Comparison of ENCODE assay signal across 8 mouse cellular contexts in the genomic region with DNA sequence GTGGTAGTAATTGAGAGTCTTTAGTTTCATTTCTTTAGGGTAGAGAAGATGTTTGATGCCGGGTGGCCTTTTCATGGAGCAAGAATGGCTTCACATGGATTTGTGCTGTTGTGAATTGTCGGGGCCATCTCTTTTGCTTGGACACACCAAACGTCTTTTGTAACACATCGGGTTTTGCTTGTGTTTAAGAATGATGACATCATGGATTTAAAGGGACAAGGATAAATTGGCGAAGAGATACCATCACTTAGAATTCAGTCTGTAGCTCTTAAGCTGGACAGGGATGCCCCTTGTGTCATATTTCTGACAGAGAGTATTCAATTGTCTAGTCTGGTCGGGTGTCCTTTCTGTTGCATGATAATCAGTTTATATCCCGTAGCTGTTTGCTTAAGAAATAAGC. TPM values are rescaled to one million over a fixed set of nuclear protein-coding genes. Genes with fewer than 3 reads are reported as not detected.
A peak's percentile ranks its signal among the peaks of the same experiment; 100 is the strongest.
DNase-seq lines count a peak whose midpoint lies in the region; ATAC-seq and TF ChIP-seq lines count a peak whose summit lies in the region.

No protein-coding gene starts in this region.

- TF ChIP-seq POLR2A in lung, adult 2 months (IDR thresholded peaks at IDR 0.05; ENCODE audit: borderline replicate concordance, extremely low read depth, low read depth, low read length), result no peak
- TF ChIP-seq POLR2A in small intestine, adult 2 months (IDR thresholded peaks at IDR 0.05; ENCODE audit: low read depth, low read length), result no peak

- H3K9ac ChIP-seq in lung, embryonic 14.5 days, result peak overlapping the region; percentile 97
- H3K9ac ChIP-seq in embryonic facial prominence, embryonic 14.5 days (ENCODE audit: low read depth, low read length), result peak overlapping the region; percentile 94
- peak overlapping the region; percentile 95 for H3K9ac ChIP-seq in limb, embryonic 12.5 days (replicated peaks)

- H3K27ac ChIP-seq in lung, embryonic 14.5 days (ENCODE audit: low read depth), result no peak overlapping the region
- no peak overlapping the region; the same call in 1 of the 2 replicates for H3K27ac ChIP-seq in embryonic facial prominence, embryonic 14.5 days (replicated peaks; ENCODE audit: low read depth, low read length)
- H3K27ac ChIP-seq in limb, embryonic 12.5 days, result no peak overlapping the region
- H3K27ac ChIP-seq in small intestine, adult 2 months (ENCODE audit: insufficient read depth, low read depth, low read length), result no peak overlapping the region

- no peak for TF ChIP-seq CTCF in lung, embryonic 14.5 days (IDR thresholded peaks at IDR 0.05; ENCODE audit: low read depth)
- TF ChIP-seq CTCF in lung, adult 2 months (IDR thresholded peaks at IDR 0.05; ENCODE audit: insufficient read depth, low read length), result no peak
- TF ChIP-seq CTCF in small intestine, adult 2 months (IDR thresholded peaks at IDR 0.05; ENCODE audit: extremely low read depth, insufficient read length, insufficient replicate concordance, low read depth, low read length), result no peak

- no peak for ATAC-seq in lung, embryonic 14.5 days (ENCODE audit: insufficient read depth)
- ATAC-seq in embryonic facial prominence, embryonic 14.5 days (ENCODE audit: low read depth), result no peak
- ATAC-seq in limb, embryonic 12.5 days (ENCODE audit: insufficient number of reproducible peaks, insufficient read depth, low FRiP score, low TSS enrichment, low read depth), result no peak
- no peak for ATAC-seq in erythroid progenitor cell, adult 5-6 weeks (replicated peaks; ENCODE audit: low FRiP score, poor library complexity, severe bottlenecking)
- no peak for ATAC-seq in CD4-positive, CD25-positive, alpha-beta regulatory T cell, adult 4 months

- H3K4me2 ChIP-seq in lung, embryonic 14.5 days, result peak overlapping the region; percentile 83
- H3K4me2 ChIP-seq in embryonic facial prominence, embryonic 14.5 days (ENCODE audit: low read depth, low read length), result peak overlapping the region; percentile 65
- peak overlapping the region; percentile 85 for H3K4me2 ChIP-seq in limb, embryonic 12.5 days

- 22% methylated on average over 7 of the region's 7 CpGs for WGBS in lung, embryonic 14.5 days
- WGBS in lung, adult 2 months, result 12% methylated on average over 7 of the region's 7 CpGs
- WGBS in embryonic facial prominence, embryonic 14.5 days, result 27% methylated on average over 7 of the region's 7 CpGs
- WGBS in limb, embryonic 12.5 days, result 48% methylated on average over 7 of the region's 7 CpGs
- 12% methylated on average over 7 of the region's 7 CpGs for WGBS in small intestine, adult 2 months

- no peaks in the 10 kb centered on the region for H3K36me3 ChIP-seq in lung, embryonic 14.5 days (ENCODE audit: insufficient read depth)
- no peaks in the 10 kb centered on the region for H3K36me3 ChIP-seq in embryonic facial prominence, embryonic 14.5 days (ENCODE audit: control insufficient read depth, insufficient read depth, low read length)
- no peaks in the 10 kb centered on the region; the same call in 1 of the 2 replicates for H3K36me3 ChIP-seq in limb, embryonic 12.5 days
- H3K36me3 ChIP-seq in small intestine, adult 2 months (ENCODE audit: control insufficient read depth, insufficient read depth, low read length), result no peaks in the 10 kb centered on the region

- no peaks in the 10 kb centered on the region for H3K9me3 ChIP-seq in lung, embryonic 14.5 days (ENCODE audit: low read depth, low read length)
- H3K9me3 ChIP-seq in embryonic facial prominence, embryonic 14.5 days (ENCODE audit: control insufficient read depth, low read length), result no peaks in the 10 kb centered on the region
- H3K9me3 ChIP-seq in limb, embryonic 12.5 days, result no peaks in the 10 kb centered on the region

- H3K4me3 ChIP-seq in lung, embryonic 14.5 days (ENCODE audit: low read depth, low read length), result peak overlapping the region; percentile 94
- no peak overlapping the region for H3K4me3 ChIP-seq in lung, adult 2 months (replicated peaks; ENCODE audit: extremely low read depth, low read depth, low read length)
- H3K4me3 ChIP-seq in embryonic facial prominence, embryonic 14.5 days (ENCODE audit: low read depth, low read length), result peak overlapping the region; percentile 95
- peak overlapping the region; percentile 99 for H3K4me3 ChIP-seq in limb, embryonic 12.5 days (replicated peaks)
- peak overlapping the region; percentile 19; the same call in 1 of the 2 replicates for H3K4me3 ChIP-seq in small intestine, adult 2 months (ENCODE audit: low read depth, low read length)

- no peaks in the 10 kb centered on the region for H3K27me3 ChIP-seq in lung, embryonic 14.5 days (ENCODE audit: insufficient read depth, low read length)
- H3K27me3 ChIP-seq in embryonic facial prominence, embryonic 14.5 days (replicated peaks; ENCODE audit: control insufficient read depth, insufficient read depth, low read length), result no peaks in the 10 kb centered on the region
- no peaks in the 10 kb centered on the region for H3K27me3 ChIP-seq in limb, embryonic 12.5 days
- no peaks in the 10 kb centered on the region for H3K27me3 ChIP-seq in small intestine, adult 2 months (ENCODE audit: control insufficient read depth, insufficient read depth, low read length)

- peaks cover 12% of the 10 kb centered on the region; the same call in 1 of the 2 replicates for H3K4me1 ChIP-seq in lung, embryonic 14.5 days (ENCODE audit: insufficient read depth)
- H3K4me1 ChIP-seq in lung, adult 2 months (ENCODE audit: control insufficient read depth, insufficient read depth, low read length), result peaks cover 7% of the 10 kb centered on the region
- peaks cover 18% of the 10 kb centered on the region for H3K4me1 ChIP-seq in embryonic facial prominence, embryonic 14.5 days (ENCODE audit: control insufficient read depth, insufficient read depth, low read length)
- peaks cover 20% of the 10 kb centered on the region for H3K4me1 ChIP-seq in limb, embryonic 12.5 days (replicated peaks)
- peaks cover 5% of the 10 kb centered on the region; the same call in 1 of the 2 replicates for H3K4me1 ChIP-seq in small intestine, adult 2 months (ENCODE audit: control insufficient read depth, insufficient read depth, insufficient read length, low read length)

- DNase-seq in lung, embryonic 14.5 days, result no peak
- DNase-seq in lung, adult 2 months, result no peak
- DNase-seq in embryonic facial prominence, embryonic 14.5 days (ENCODE audit: low spot score), result no peak
- DNase-seq in c-Kit-positive CD71-positive TER-119-positive erythroid progenitor cells, embryonic 14.5 days (ENCODE audit: low spot score), result no peak

RNA-seq across cellular contexts. Expression of a gene that starts 1.4 kb away (rescaled TPM):
- 28.1 and 28.6 TPM in 2 replicates for polyA plus RNA-seq in lung, embryonic 14.5 days (2014; fragmentation: Nextera tagmentation; extraction: Ambion mirVana)
- polyA plus RNA-seq in lung, adult 2 months (2012; rRNA removed), result 13.8 and 14.2 TPM in 2 replicates
- 22.7 and 24.9 TPM in 2 replicates for polyA plus RNA-seq in embryonic facial prominence, embryonic 14.5 days (2014; fragmentation: Nextera tagmentation; extraction: Ambion mirVana)
- 31.2 and 32.0 TPM in 2 replicates for polyA plus RNA-seq in limb, embryonic 12.5 days (2016; fragmentation: Nextera tagmentation; extraction: Ambion mirVana)
- 6.6 and 13.1 TPM in 2 replicates for polyA plus RNA-seq in small intestine, adult 2 months (2012; rRNA removed)
- total RNA-seq in erythroid progenitor cell, adult 5-6 weeks (2015; ENCODE audit: low replicate concordance), result 37.5 and 43.6 TPM in 2 replicates
- 37.2 and 39.9 TPM in 2 replicates for total RNA-seq in erythroid progenitor cell, adult 5-6 weeks (2017; ENCODE audit: low replicate concordance)
- 1 to 10 TPM; 5.1 to 6.2 TPM for polyA plus RNA-seq in CD4-positive, CD25-positive, alpha-beta regulatory T cell, adult 4 months (2017; shearing (Covaris generic))

RNA-seq across cellular contexts. Expression of a gene that starts 9.5 kb away (rescaled TPM):
- 29.8 and 32.5 TPM in 2 replicates for polyA plus RNA-seq in lung, embryonic 14.5 days (2014; fragmentation: Nextera tagmentation; extraction: Ambion mirVana)
- polyA plus RNA-seq in lung, adult 2 months (2012; rRNA removed), result 50.5 and 56.4 TPM in 2 replicates
- polyA plus RNA-seq in embryonic facial prominence, embryonic 14.5 days (2014; fragmentation: Nextera tagmentation; extraction: Ambion mirVana), result 38.7 and 40.2 TPM in 2 replicates
- polyA plus RNA-seq in limb, embryonic 12.5 days (2016; fragmentation: Nextera tagmentation; extraction: Ambion mirVana), result 34.2 and 34.5 TPM in 2 replicates
- polyA plus RNA-seq in small intestine, adult 2 months (2012; rRNA removed), result 27.0 and 52.5 TPM in 2 replicates
- 13.7 and 19.3 TPM in 2 replicates for total RNA-seq in erythroid progenitor cell, adult 5-6 weeks (2015; ENCODE audit: low replicate concordance)
- total RNA-seq in erythroid progenitor cell, adult 5-6 weeks (2017; ENCODE audit: low replicate concordance), result 14.8 and 20.2 TPM in 2 replicates
- 10 to 100 TPM; 38.1 to 76.7 TPM for polyA plus RNA-seq in CD4-positive, CD25-positive, alpha-beta regulatory T cell, adult 4 months (2017; shearing (Covaris generic))
